Mouse (Mus musculus): ENCODE results near the gene Fcgbp.

The Fcgbp gene

DNA sequence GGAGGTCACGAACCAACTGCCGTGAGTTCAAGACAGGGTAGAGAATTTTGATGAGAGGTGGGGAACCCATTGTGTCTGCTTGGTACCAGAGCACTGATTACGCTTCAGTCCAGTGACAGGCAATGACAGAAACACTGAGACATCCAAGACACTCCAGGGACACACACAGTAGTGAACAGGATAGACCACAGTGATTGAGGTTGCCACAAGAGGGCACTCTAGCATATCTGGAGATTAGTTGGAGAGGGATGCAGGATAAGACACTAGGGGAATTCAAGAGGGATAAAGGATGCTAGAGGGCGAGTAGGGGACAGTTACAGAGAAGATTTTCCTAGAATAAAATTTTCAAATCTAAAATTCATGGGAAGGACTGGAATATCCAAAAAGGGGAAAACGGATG, 66.6 kb downstream of the Fcgbp start:
- in situ Hi-C loops (cut with MboI; ENCODE audit: unreplicated experiment in 2 of 2) = no loop called here

DNA sequence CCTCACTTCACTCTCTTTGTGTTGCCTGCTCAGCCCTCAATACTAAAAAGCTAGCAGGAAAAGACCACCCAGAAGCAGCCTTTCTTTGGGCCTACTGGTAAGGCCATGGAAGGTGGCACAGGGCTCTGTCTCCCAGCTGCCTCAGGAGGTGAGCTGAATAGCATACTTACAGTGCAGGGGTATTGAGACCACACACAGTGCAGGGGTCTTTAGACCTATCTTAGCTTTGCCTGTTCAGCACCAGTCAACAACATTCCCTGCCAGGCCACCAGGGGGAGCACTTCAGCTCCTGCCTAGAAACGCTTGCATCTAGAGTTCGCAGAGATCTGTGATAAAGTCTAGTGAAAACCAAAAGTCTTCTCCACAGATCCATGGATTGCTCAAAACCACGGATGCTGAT, 77.2 kb downstream of the Fcgbp start:
- in situ Hi-C loops (cut with MboI; ENCODE audit: unreplicated experiment in 2 of 2) = loop anchor here (5.0 kb wide), 2 partner anchors 64 to 154 kb away; partner anchors contain the start of gene Dll3 (in 1 of the 2)

DNA sequence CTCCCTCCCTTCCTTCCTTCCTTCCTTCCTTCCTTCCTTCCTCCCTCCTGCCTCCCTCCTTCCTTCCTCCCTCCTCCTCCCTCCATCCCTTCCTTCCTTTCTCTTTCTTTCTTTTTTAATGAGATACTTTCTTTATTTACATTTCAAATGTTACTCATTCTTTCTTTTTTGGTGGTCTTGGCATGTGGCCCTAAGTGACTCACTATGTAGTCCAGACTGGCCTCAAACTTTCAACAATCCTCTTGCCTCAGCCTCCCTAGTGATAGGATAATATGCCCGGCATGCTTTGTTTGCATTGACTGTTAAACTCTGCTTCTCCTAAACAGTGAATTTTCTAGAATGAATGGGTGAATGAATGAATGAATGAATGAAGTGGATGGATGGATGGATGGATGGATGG, 78.8 kb downstream of the Fcgbp start:
- in situ Hi-C loops (cut with MboI; ENCODE audit: unreplicated experiment in 2 of 2) = loop anchor here (5.0 to 10.0 kb wide), 3 partner anchors 62 to 455 kb away; partner anchors contain the start of gene Dll3 (in 1 of the 2)

- in situ Hi-C loops (cut with MboI; ENCODE audit: unreplicated experiment in 2 of 2) = loop anchor here in 1 of 2 experiments (10.0 kb wide), 1 partner anchor 453 kb away; no protein-coding TSS in a partner anchor
Measured at GRCm38 (mm10) chr7:28151584-28152221, 80.7 kb downstream of the Fcgbp start.

DNA sequence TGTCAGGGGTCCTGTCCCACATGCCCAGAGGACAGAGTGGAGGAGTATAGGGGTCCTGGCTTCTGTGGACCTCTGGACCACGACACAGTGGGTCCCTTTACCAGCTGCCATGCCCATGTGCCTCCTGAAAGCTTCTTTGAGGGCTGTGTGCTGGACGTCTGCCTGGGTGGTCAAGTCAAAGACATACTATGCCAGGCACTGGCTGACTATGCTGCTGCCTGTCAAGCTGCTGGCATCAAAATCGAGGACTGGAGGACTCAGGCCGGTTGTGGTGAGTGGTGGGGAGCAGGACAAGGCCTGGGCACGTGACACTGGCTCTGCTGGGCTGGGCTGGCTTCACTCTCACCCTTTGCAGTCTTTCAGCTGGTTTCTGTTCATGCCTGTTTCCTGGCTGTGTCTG, 82.6 kb downstream of the Fcgbp start:
- in situ Hi-C loops (cut with MboI; ENCODE audit: unreplicated experiment in 2 of 2) = loop anchor here in 1 of 2 experiments (10.0 kb wide), 1 partner anchor 451 kb away; no protein-coding TSS in a partner anchor

GRCm38 (mm10) chr7:28159292-28159691, 88.3 kb downstream of the Fcgbp start:
- in situ Hi-C loops (cut with MboI; ENCODE audit: unreplicated experiment in 2 of 2) = loop anchor here in 1 of 2 experiments (10.0 kb wide), 1 partner anchor 446 kb away; no protein-coding TSS in a partner anchor

DNA sequence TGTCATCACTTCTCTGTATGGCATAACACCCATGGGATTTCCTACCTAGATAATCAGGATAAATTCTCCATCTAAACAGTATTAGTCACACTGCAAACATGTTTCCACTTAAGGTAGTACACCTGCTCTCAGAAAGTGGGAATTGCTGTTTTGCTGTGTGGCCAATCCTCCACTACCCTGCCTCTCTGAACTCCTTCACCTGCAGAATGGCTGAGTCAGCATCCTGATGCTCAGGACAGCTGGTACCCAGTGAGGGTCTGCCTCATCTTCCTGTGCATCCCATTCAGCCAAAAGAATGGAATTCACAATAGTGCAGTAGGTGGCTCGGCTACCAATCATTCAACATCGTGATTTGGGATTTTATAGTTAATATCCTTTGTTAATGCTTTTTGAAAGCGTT, 88.9 kb downstream of the Fcgbp start:
- in situ Hi-C loops (cut with MboI; ENCODE audit: unreplicated experiment in 2 of 2) = loop anchor here (10.0 kb wide), 2 partner anchors 105 to 445 kb away; partner anchors contain the start of gene Psmc4 (in 1 of the 2)

DNA sequence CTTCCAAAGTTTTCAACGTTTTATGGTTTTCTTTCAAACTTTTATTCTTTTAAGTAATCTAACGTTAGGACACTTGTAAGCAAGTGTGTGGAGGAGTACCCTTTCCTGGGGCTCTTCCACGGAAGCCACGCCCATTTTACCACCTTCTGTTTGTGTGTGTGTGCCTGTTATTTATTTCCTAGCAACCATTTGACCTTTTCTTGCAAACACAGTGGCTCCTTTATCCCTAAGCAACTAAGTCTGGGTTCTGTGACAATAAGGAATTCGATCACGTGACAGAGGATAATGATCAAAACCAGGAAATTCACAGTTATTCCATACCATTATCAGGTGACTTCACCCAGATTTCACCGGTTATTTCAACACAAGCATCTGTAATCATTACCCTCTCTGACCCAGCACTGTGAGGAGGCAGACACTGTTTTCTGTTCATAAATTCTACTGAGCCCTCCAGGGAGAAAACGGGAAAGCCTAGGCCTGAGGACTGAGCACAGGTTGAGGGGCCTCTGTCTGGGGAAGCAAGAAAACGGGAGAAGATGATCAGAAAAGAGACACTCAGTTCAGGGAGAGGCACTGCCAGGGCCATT, 90.2 kb downstream of the Fcgbp start:
- in situ Hi-C loops (cut with MboI; ENCODE audit: unreplicated experiment in 2 of 2) = loop anchor here in 1 of 2 experiments (10.0 kb wide), 1 partner anchor 106 kb away; the partner anchor contains the start of gene Psmc4

GRCm38 (mm10) chr7:28165406-28165805, 94.4 kb downstream of the Fcgbp start:
- in situ Hi-C loops (cut with MboI; ENCODE audit: unreplicated experiment in 2 of 2) = loop anchor here in 1 of 2 experiments (10.0 kb wide), 1 partner anchor 111 kb away; the partner anchor contains the start of gene Psmc4

DNA sequence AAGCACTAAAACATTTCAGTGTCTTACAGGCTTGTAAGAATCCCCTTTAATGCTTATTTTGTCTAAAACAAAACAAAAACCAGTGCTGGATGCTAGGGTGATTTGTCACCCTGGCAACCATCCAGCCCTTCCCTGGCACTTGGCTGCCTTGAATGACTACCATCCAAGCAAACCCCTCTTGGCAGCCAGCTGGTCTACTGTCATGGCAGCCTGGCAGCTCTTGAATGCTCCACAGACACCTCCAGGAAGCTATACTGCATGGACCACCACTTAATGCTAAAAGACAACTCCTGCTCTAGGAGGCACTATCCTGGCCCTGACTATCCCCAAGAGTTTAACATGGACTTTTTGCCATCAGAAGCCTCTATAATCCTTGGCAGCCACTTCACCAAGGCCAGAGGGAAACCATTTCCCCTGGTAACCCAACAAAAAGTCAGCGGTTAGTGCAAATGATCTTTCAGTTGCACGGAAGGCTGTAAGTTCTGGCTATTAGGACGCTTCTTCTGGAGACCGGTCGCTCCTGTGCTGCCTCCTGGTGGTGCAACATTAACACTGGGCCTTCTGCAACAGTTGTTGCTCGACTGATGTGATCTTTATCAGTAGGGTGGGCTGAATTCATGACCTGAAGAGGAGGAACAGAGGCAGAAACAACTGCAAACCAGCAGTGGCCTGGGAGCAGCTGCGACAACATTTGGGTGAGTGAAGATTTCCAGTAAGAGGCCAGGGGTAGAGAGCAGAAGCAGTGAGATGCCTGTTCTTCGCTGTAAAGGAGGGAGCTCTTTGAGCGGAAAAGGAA, 97.5 kb downstream of the Fcgbp start:
- in situ Hi-C loops (cut with MboI; ENCODE audit: unreplicated experiment in 2 of 2) = loop anchor here in 1 of 2 experiments (10.0 kb wide), 1 partner anchor 114 kb away; the partner anchor contains the start of gene Psmc4

GRCm38 (mm10) chr7:28169489-28170422, 98.7 kb downstream of the Fcgbp start, which contains the start of gene Fbl:
Gene Fbl, plus strand, starts transcription at chr7:28169710.
- in situ Hi-C loops (cut with MboI; ENCODE audit: unreplicated experiment in 2 of 2) = loop anchor here in 1 of 2 experiments (10.0 kb wide), 1 partner anchor 115 kb away; the partner anchor contains the start of gene Psmc4
